Mouse (Mus musculus) myocyte (in vitro differentiated cells): ENCODE measurements at regions not wholly inside any gene's neighbourhood (a gene's known extent, or its start where the extent isn't known, plus 50 kb on each side); places are given as distances from the start of the nearest gene placed in this dataset.

Experiments used
- H3K27me3 ChIP-seq: one replicate; pipeline ENCODE4 v1.6.1; 2011; ENCODE audit not compliant: control insufficient read depth, insufficient read depth, insufficient read length
- H3K36me3 ChIP-seq: one replicate; pipeline ENCODE4 v1.6.1; 2011; ENCODE audit not compliant: control insufficient read depth, insufficient read depth
- H3K4me2 ChIP-seq: one replicate; pipeline ENCODE4 v1.6.1; 2011; ENCODE audit warnings: low read depth, control low read depth
- H3K4me3 ChIP-seq: one replicate; pipeline ENCODE4 v1.5.1; 2011; ENCODE audit warnings: mild to moderate bottlenecking, control low read depth, moderate library complexity
- H3K79me2 ChIP-seq: one replicate; pipeline ENCODE4 v1.6.1; 2011; ENCODE audit not compliant: control insufficient read depth, insufficient read depth
- H3ac ChIP-seq: one replicate; pipeline ENCODE4 v1.6.1; 2011; ENCODE audit not compliant: control insufficient read depth, insufficient read length
- CEBPB ChIP-seq: IDR thresholded peaks from 2 replicates; pipeline ENCODE4 v1.6.1; 2011; ENCODE audit warnings: mild to moderate bottlenecking, moderate library complexity; ENCODE audit not compliant: poor library complexity, insufficient read depth, severe bottlenecking
- E2F4 ChIP-seq: IDR thresholded peaks from one replicate; pipeline ENCODE4 v1.6.1; 2011; ENCODE audit warnings: mild to moderate bottlenecking, control low read depth, moderate library complexity; ENCODE audit not compliant: insufficient read depth
- MAX ChIP-seq: IDR thresholded peaks from one replicate; pipeline ENCODE4 v1.6.1; 2011; ENCODE audit warnings: low read depth, mild to moderate bottlenecking, control low read depth
- MYOD1 ChIP-seq, 3 experiments: IDR thresholded peaks; one replicate each; pipeline ENCODE4 v1.6.1; 2011; ENCODE audit warnings: control low read depth in 2 of 3, low read depth in 2 of 3, mild to moderate bottlenecking in 2 of 3, moderate library complexity in 1 of 3; ENCODE audit not compliant: insufficient read length in 2 of 3, control insufficient read depth in 1 of 3
- MYOG ChIP-seq, 3 experiments: IDR thresholded peaks; one replicate each; pipeline ENCODE4 v1.6.1; 2011; ENCODE audit warnings: control low read depth in 2 of 3, low read depth in 2 of 3, mild to moderate bottlenecking in 2 of 3; ENCODE audit not compliant: insufficient read length in 2 of 3, control insufficient read depth in 1 of 3, insufficient read depth in 1 of 3
- POLR2A ChIP-seq: IDR thresholded peaks from one replicate; pipeline ENCODE4 v1.6.1; 2011; ENCODE audit warnings: low read depth, mild to moderate bottlenecking, control low read depth, moderate library complexity; ENCODE audit not compliant: insufficient read length
- POLR2AphosphoS2 ChIP-seq: IDR thresholded peaks from one replicate; pipeline ENCODE4 v1.6.1; 2011; ENCODE audit warnings: low read depth, control low read depth; ENCODE audit not compliant: insufficient read length
- REST ChIP-seq: IDR thresholded peaks from one replicate; pipeline ENCODE4 v1.6.1; 2011; ENCODE audit warnings: mild to moderate bottlenecking, control low read depth, moderate library complexity; ENCODE audit not compliant: insufficient read depth, insufficient read length
- SRF ChIP-seq: IDR thresholded peaks from one replicate; pipeline ENCODE4 v1.6.1; 2011; ENCODE audit warnings: low read depth; ENCODE audit not compliant: control insufficient read depth, insufficient read length
- TCF12 ChIP-seq: IDR thresholded peaks from one replicate; pipeline ENCODE4 v1.6.1; 2011; ENCODE audit warnings: mild to moderate bottlenecking, control low read depth; ENCODE audit not compliant: poor library complexity, insufficient read depth, severe bottlenecking
- TCF3 ChIP-seq: IDR thresholded peaks from one replicate; pipeline ENCODE4 v1.6.1; 2011; ENCODE audit warnings: low read depth, control low read depth; ENCODE audit not compliant: insufficient read length
- USF1 ChIP-seq: IDR thresholded peaks from one replicate; pipeline ENCODE4 v1.6.1; 2011; ENCODE audit warnings: low read depth, mild to moderate bottlenecking, control low read depth, moderate library complexity

DNA sequence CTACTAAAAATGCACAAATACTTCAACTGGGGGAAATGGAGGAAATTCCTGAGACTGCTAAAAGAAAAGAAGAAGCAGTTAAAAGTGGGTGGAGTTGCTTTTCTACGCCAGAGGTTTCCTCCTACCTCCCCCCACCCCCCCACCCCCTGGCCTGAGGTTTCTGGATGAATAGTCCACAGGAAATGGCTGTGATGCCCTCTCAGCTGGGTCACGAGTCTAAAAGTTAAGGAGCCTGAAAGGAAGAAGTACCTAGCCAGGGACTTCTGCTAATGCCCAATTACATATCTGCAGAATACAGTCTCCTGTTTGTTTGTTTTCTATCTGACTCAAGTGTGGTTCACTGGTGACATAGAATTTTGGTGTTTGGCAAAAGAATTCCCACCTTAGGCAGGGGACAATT lies 169.4 kb downstream of the Mtx2 start:
- H3K4me3 ChIP-seq, result no peak overlapping the region
- no peaks in the 10 kb centered on the region for H3K36me3 ChIP-seq
- H3K4me2 ChIP-seq, result no peak overlapping the region
- TF ChIP-seq TCF12 (no peak), SRF (no peak), MAX (no peak), REST (no peak), MYOD1 (IDR thresholded peaks at IDR 0.05; ENCODE audit: control insufficient read depth in 1 of 3, insufficient read length in 2 of 3, low read depth in 2 of 3) (no peak), POLR2A (no peak), POLR2AphosphoS2 (no peak), TCF3 (no peak)
- H3K27me3 ChIP-seq, result no peaks in the 10 kb centered on the region
- H3ac ChIP-seq, result no peak overlapping the region
- H3K79me2 ChIP-seq, result no peaks in the 10 kb centered on the region

- no peaks in the 10 kb centered on the region for H3K36me3 ChIP-seq
- H3K79me2 ChIP-seq, result no peaks in the 10 kb centered on the region
- TF ChIP-seq MAX (no peak), REST (no peak), POLR2A (no peak), CEBPB (no peak), USF1 (no peak), E2F4 (no peak), TCF12 (no peak), POLR2AphosphoS2 (no peak), TCF3 (no peak)
- H3ac ChIP-seq, result no peak overlapping the region
- no peak overlapping the region for H3K4me2 ChIP-seq
- peaks cover 10% of the 10 kb centered on the region for H3K27me3 ChIP-seq
- no peak overlapping the region for H3K4me3 ChIP-seq
Measured at GRCm38 (mm10) chr2:74997736-74998135, 172.1 kb downstream of the Mtx2 start.

DNA sequence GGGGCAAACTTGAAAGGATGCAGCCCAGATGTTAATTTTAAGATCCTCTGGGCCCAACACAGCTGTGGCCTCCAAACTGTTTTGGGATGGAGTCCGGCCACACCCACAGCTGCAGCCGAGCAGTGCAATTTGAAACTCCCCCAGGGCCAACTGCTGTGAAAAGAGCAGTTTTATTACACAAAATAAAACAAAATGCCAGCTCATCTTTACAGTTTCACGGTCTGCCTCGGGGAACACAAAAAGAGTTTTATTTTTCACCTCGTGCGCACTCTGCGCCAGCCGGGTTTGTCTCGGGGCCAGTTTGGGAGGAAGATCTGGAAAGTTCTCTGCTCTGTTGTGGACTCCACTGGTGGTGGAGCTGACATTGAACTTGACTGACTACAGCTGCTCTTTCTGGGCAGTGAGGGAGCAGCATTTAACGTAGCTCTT lies 174.8 kb downstream of the Mtx2 start:
- no peaks in the 10 kb centered on the region for H3K79me2 ChIP-seq
- no peak overlapping the region for H3K4me3 ChIP-seq
- H3K36me3 ChIP-seq, result no peaks in the 10 kb centered on the region
- H3K27me3 ChIP-seq, result peaks cover 24% of the 10 kb centered on the region
- TF ChIP-seq TCF12 (peak; percentile 10), MYOD1 (IDR thresholded peaks at IDR 0.05; ENCODE audit: control insufficient read depth in 1 of 3, insufficient read length in 2 of 3, low read depth in 2 of 3) (no peak), POLR2AphosphoS2 (no peak)
- H3ac ChIP-seq, result no peak overlapping the region
- H3K4me2 ChIP-seq, result peak overlapping the region; percentile 43

- H3K4me3 ChIP-seq, result no peak overlapping the region
- H3K79me2 ChIP-seq, result no peaks in the 10 kb centered on the region
- H3K27me3 ChIP-seq, result peaks cover 24% of the 10 kb centered on the region
- no peaks in the 10 kb centered on the region for H3K36me3 ChIP-seq
- TF ChIP-seq MYOG (IDR thresholded peaks at IDR 0.05; ENCODE audit: control insufficient read depth in 1 of 3, insufficient read depth in 1 of 3, insufficient read length in 2 of 3, low read depth in 2 of 3) (no peak), SRF (no peak), POLR2A (no peak), POLR2AphosphoS2 (no peak), MAX (no peak)
- no peak overlapping the region for H3K4me2 ChIP-seq
- H3ac ChIP-seq, result no peak overlapping the region
Measured at GRCm38 (mm10) chr2:75002562-75002961, 177.0 kb downstream of the Mtx2 start.

- Histone ChIP-seq H3K79me2 (no peaks in the 10 kb centered on the region), H3K36me3 (no peaks in the 10 kb centered on the region), H3K4me3 (no peak overlapping the region), H3ac (no peak overlapping the region), H3K4me2 (no peak overlapping the region), H3K27me3 (peaks cover 20% of the 10 kb centered on the region)
- no peak for TF ChIP-seq SRF
- TF ChIP-seq TCF12, result no peak
- TF ChIP-seq POLR2A, result no peak
- no peak for TF ChIP-seq USF1
- no peak for TF ChIP-seq MYOD1 (IDR thresholded peaks at IDR 0.05; ENCODE audit: control insufficient read depth in 1 of 3, insufficient read length in 2 of 3, low read depth in 2 of 3)
- no peak for TF ChIP-seq CEBPB
- TF ChIP-seq REST, result no peak
- no peak for TF ChIP-seq POLR2AphosphoS2
- no peak for TF ChIP-seq MAX
- no peak for TF ChIP-seq MYOG (IDR thresholded peaks at IDR 0.05; ENCODE audit: control insufficient read depth in 1 of 3, insufficient read depth in 1 of 3, insufficient read length in 2 of 3, low read depth in 2 of 3)
- no peak for TF ChIP-seq TCF3
- no peak for TF ChIP-seq E2F4
Measured at GRCm38 (mm10) chr2:75008116-75008515, 182.5 kb downstream of the Mtx2 start.
